Mouse (Mus musculus) lung, embryonic 15.5 days (tissue): Measurements from ENCODE around the gene Trim33. TPM values are rescaled to one million over a fixed set of nuclear protein-coding genes. Genes with fewer than 3 reads are reported as not detected.

ENCODE experiments used
- ATAC-seq: fragments of 200-750 bp; cut with Nextera tagmentation; 2 replicates; pipeline ENCODE4 v1.8.0; 2017; ENCODE audit warnings: moderate number of reproducible peaks, borderline replicate concordance; ENCODE audit not compliant: low FRiP score, low TSS enrichment; ENCODE audit errors: extremely low read depth
- H3K27ac ChIP-seq: fragments of 300-500 bp; sonication (generic); 2 replicates; pipeline ENCODE4 v1.5.1; 2015; ENCODE audit warnings: moderate library complexity, mild to moderate bottlenecking, inconsistent platforms
- H3K27me3 ChIP-seq: fragments of 300-500 bp; sonication (generic); 2 replicates; pipeline ENCODE4 v1.6.1; 2015; ENCODE audit warnings: inconsistent platforms
- H3K36me3 ChIP-seq: fragments of 300-500 bp; sonication (generic); 2 replicates; pipeline ENCODE4 v1.6.1; 2015; ENCODE audit warnings: inconsistent platforms
- H3K4me1 ChIP-seq: fragments of 300-500 bp; sonication (generic); 2 replicates; pipeline ENCODE4 v1.6.1; 2015; ENCODE audit warnings: inconsistent platforms
- H3K4me2 ChIP-seq: fragments of 300-500 bp; sonication (generic); 2 replicates; pipeline ENCODE4 v1.6.1; 2015; ENCODE audit warnings: inconsistent platforms, mild to moderate bottlenecking, moderate library complexity
- H3K4me3 ChIP-seq: fragments of 300-500 bp; sonication (generic); 2 replicates; pipeline ENCODE4 v1.5.1; 2015; ENCODE audit warnings: mild to moderate bottlenecking, inconsistent platforms
- H3K9ac ChIP-seq: fragments of 300-500 bp; sonication (generic); 2 replicates; pipeline ENCODE4 v1.6.1; 2015; ENCODE audit warnings: inconsistent platforms
- H3K9me3 ChIP-seq: fragments of 300-500 bp; sonication (generic); 2 replicates; pipeline ENCODE4 v1.6.1; 2016; ENCODE audit warnings: inconsistent platforms
- WGBS: fragments of 180-500 bp; shearing (Covaris S2); methylation state at CpG from one replicate; pipeline ENCODE4 v1.1.7; 2015; 5-methylcytosine and 5-hydroxymethylcytosine counted together
- polyA plus RNA-seq: library from polyadenylated mRNA; unstranded; fragments of >200 nt; fragmentation: Nextera tagmentation; extraction: Ambion mirVana; gene quantifications from 2 replicates; pipeline ENCODE4 v1.2.1, GENCODE M21; 2015

Gene Trim33
- polyA plus RNA-seq, 1 experiment from 2014 or later = 22.9 TPM

GRCm38 (mm10) chr3:103384949-103385348 lies 105.9 kb downstream of the Trim33 start:
- H3K4me2 ChIP-seq = no peak overlapping the region
- no peak for ATAC-seq
- no peaks in the 10 kb centered on the region for H3K9me3 ChIP-seq
- H3K4me1 ChIP-seq = peaks cover 9% of the 10 kb centered on the region; the same call in 1 of the 2 replicates
- no peak overlapping the region for H3K9ac ChIP-seq
- no peak overlapping the region for H3K4me3 ChIP-seq
- no peaks in the 10 kb centered on the region for H3K36me3 ChIP-seq
- H3K27ac ChIP-seq = no peak overlapping the region
- no peaks in the 10 kb centered on the region for H3K27me3 ChIP-seq
- WGBS = 56% methylated on average over 5 of the region's 5 CpGs

DNA sequence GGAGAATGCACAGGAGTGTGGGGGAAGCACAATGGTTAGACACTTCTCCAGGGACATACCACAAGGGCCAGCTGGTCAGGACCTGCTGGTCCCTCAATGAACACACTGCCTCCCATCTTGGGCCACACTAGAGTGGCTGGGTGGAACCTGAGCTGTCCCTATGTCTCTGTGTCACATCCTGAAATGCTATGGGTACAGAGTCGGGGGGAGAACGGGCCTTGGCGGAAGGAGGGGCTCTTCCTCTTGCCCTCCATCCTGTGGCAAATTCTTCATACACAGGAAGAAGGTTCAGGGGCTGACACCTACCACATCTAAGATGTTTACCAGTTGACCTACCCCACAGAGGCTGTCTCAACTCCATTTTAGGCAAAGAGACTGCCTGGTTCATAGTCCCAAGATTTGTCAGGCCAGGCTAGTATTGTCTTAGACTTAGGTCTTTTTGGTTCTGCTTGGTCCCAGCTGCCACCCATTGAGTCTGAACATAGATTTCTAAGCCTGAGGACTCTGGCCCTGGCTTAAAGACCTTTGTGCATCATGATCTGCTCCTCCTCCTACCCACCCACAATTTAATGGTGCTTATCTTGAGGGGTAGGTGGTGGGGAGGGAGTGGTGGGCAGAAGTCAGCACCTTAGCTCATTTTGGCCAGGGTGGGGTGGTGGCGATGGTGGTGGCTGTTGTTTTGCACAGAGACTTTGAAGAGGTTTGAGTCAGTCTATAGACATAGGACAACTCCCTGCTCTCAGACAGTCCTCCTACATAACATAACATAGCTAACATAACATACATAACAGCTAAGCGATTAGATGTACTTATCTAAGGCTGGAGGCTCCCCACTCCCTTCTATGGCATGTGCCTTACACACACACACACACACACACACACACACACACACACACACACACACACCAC lies 106.5 kb downstream of the Trim33 start:
- WGBS = 76% methylated on average over 5 of the region's 5 CpGs
- H3K4me1 ChIP-seq = peaks cover 9% of the 10 kb centered on the region; the same call in 1 of the 2 replicates
- no peaks in the 10 kb centered on the region for H3K9me3 ChIP-seq
- no peaks in the 10 kb centered on the region for H3K36me3 ChIP-seq
- no peaks in the 10 kb centered on the region for H3K27me3 ChIP-seq
- peak; percentile 37 for ATAC-seq
- no peak overlapping the region for H3K9ac ChIP-seq
- H3K4me3 ChIP-seq = no peak overlapping the region
- H3K4me2 ChIP-seq = no peak overlapping the region
- H3K27ac ChIP-seq = no peak overlapping the region

DNA sequence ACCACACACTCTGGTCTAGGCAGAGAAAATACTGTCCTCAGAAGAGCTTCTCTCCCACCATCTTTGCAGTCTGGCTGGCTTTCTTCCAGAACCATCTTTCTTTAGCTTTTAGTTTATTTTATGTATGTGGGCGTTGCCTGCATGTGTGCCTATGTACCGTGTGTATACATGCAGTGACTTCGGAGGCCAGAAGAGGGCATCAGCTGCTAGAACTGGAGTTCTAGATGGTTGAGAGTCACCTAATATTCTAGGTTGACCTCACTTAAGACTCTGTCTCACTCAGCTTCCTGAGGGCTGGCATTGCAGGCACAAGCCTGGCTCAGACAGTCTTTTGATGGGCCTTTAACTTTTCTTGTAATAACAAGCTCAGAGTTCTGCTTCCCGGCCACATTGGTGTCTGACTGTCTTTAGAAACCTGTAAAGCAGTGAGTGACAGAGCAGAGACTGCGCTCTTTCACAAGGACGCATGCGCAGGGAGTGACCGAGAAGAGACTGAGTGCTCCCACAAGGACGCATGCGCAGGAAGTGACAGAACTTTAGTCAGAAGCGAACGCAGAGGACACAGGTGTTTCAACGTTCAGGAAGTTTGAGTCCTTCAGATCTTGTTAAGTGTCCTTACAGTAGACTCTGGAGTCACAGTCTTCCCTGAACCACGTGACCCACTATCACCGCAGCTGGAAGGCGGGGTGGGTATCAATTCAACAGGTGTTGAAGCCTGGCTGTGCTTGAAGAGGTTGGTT lies 107.4 kb downstream of the Trim33 start:
- H3K27ac ChIP-seq = no peak overlapping the region
- no peak overlapping the region for H3K4me3 ChIP-seq
- 76% methylated on average over 16 of the region's 16 CpGs for WGBS
- H3K36me3 ChIP-seq = no peaks in the 10 kb centered on the region
- ATAC-seq = peak; percentile 19; the same call in 1 of the 2 replicates
- no peak overlapping the region for H3K9ac ChIP-seq
- H3K27me3 ChIP-seq = no peaks in the 10 kb centered on the region
- H3K4me1 ChIP-seq = peaks cover 9% of the 10 kb centered on the region; the same call in 1 of the 2 replicates
- H3K4me2 ChIP-seq = no peak overlapping the region
- no peaks in the 10 kb centered on the region for H3K9me3 ChIP-seq

DNA sequence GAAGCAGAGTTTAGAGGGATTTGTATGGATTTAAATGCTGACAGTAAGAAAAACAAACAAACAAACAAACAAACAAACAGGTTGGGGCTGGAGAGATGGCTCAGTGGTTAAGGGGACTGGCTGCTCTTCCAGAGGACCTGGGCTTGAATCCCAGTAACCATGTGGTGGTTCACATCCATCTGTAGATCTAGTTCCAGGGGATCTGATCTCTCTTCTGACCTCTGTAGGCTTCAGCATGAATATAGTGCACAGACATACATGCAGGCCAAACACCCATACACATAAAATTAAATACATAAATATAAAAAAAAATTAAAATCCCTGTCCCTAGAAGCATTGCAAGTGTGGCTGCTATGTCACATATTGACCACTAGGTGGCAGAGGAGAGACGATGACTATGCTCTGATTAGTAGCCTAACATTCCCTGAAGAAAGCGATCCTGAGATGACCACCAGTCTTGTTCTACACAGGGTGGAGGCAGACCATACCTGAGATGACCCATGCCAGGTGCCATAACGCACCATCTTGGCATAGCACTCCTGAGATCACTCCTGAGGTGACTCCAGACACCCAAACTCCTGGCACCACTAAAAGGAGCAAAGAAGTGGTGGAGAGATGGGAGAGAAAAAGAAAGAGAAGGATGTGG lies 113.6 kb downstream of the Trim33 start:
- Histone ChIP-seq H3K27me3 (no peaks in the 10 kb centered on the region), H3K4me2 (no peak overlapping the region), H3K9ac (no peak overlapping the region), H3K27ac (no peak overlapping the region), H3K4me3 (no peak overlapping the region), H3K36me3 (no peaks in the 10 kb centered on the region), H3K9me3 (no peaks in the 10 kb centered on the region), H3K4me1 (peaks cover 2% of the 10 kb centered on the region; the same call in 1 of the 2 replicates)
- 2% methylated on average over 3 of the region's 3 CpGs for WGBS
- peak; percentile 72 for ATAC-seq

DNA sequence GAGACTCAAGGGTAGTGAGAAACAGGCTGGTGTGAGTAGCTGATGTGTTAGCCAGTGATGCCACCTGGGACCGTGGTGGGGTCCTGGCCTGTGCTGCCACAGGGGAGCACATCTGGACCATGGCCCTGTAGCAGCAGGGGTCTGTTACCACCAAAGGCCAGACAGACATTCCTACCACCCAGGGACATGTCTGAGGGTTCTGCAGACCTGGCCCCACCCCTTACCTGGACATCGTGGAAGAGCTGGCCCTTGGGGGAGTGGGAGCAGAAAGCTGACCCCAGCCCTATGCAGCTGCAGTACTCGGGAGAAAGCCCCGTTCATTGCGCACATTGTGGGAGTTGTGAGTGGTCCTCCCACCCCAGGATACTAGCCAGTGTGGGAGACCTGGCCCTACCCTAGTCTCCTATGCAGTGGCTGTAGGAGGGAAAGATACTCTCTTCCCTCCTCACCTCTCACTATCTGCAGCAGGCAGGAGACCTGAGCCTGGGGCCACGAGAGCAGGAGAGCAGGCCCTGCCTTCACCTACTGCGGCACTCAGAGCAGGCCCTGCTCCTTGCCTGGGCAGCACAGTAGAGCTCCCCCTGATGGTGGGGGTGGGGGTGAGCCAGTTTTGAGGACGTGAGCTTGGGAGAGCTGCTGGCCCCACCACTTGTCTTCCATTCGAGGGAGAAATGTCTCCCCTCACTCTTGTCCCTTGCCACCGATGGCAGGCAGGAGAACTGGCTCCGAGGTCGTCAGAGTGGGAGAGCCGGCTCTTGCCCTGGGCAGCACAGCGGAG lies 114.4 kb downstream of the Trim33 start:
- no peak overlapping the region for H3K27ac ChIP-seq
- 73% methylated on average over 14 of the region's 14 CpGs for WGBS
- peak; percentile 40; the same call in 1 of the 2 replicates for ATAC-seq
- no peak overlapping the region for H3K4me3 ChIP-seq
- no peak overlapping the region for H3K4me2 ChIP-seq
- H3K9me3 ChIP-seq = no peaks in the 10 kb centered on the region
- H3K9ac ChIP-seq = no peak overlapping the region
- H3K4me1 ChIP-seq = peaks cover 2% of the 10 kb centered on the region; the same call in 1 of the 2 replicates
- no peaks in the 10 kb centered on the region for H3K27me3 ChIP-seq
- no peaks in the 10 kb centered on the region for H3K36me3 ChIP-seq

DNA sequence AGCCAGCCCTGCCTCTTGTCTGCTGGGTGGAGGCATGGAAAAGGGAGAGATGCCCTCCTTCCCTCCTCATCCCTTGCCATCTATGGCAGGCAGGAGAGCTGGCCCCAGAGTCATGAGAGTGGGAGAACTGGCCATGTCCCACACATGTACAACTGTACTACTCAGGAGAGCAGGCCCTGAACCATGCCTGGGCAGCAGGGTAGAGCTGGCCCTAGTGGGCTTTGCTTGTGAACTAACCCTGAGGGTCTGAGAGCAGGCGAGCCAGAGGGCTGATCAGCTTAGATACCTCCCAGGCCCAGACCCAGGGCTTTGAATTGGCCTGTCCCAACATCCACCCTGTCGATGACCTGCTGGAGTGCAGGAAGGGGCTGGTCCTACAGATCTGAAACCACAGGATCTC lies 115.0 kb downstream of the Trim33 start:
- H3K9ac ChIP-seq = no peak overlapping the region
- no peak overlapping the region for H3K4me3 ChIP-seq
- no peak overlapping the region for H3K4me2 ChIP-seq
- ATAC-seq = no peak
- no peak overlapping the region for H3K27ac ChIP-seq
- WGBS = 81% methylated on average over 2 of the region's 2 CpGs
- H3K27me3 ChIP-seq = no peaks in the 10 kb centered on the region
- no peaks in the 10 kb centered on the region for H3K36me3 ChIP-seq
- H3K4me1 ChIP-seq = peaks cover 2% of the 10 kb centered on the region; the same call in 1 of the 2 replicates
- no peaks in the 10 kb centered on the region for H3K9me3 ChIP-seq

GRCm38 (mm10) chr3:103397523-103397922 lies 118.4 kb downstream of the Trim33 start:
- H3K9me3 ChIP-seq = no peaks in the 10 kb centered on the region
- no peaks in the 10 kb centered on the region for H3K36me3 ChIP-seq
- H3K4me3 ChIP-seq = no peak overlapping the region
- no peak overlapping the region for H3K27ac ChIP-seq
- no peak for ATAC-seq
- H3K9ac ChIP-seq = no peak overlapping the region
- 59% methylated on average over 3 of the region's 3 CpGs for WGBS
- H3K4me1 ChIP-seq = peaks cover 2% of the 10 kb centered on the region; the same call in 1 of the 2 replicates
- no peak overlapping the region for H3K4me2 ChIP-seq
- H3K27me3 ChIP-seq = no peaks in the 10 kb centered on the region

DNA sequence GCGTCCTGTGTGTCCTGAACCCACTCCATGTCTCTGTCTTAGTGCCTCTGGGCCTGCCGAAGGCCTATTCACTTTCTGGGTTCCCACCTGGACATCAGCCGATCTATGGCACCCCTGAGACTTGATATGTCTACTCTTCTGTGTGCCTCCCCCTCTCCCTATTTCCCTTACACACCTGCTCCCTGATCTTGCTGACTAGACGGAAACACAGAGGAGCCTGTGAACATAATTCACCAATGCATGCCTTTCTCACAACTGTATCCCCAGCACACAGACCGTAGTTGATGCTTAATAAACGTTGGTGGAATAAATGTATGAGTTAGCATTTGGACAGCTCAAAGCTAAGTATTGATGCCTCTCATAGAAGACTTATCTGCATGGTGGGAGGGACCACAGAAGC lies 121.7 kb downstream of the Trim33 start:
- H3K9me3 ChIP-seq = no peaks in the 10 kb centered on the region
- H3K27ac ChIP-seq = no peak overlapping the region
- H3K4me1 ChIP-seq = no peaks in the 10 kb centered on the region
- H3K9ac ChIP-seq = no peak overlapping the region
- H3K36me3 ChIP-seq = no peaks in the 10 kb centered on the region
- H3K27me3 ChIP-seq = no peaks in the 10 kb centered on the region
- no peak for ATAC-seq
- H3K4me3 ChIP-seq = no peak overlapping the region
- WGBS = 81% methylated on average over 6 of the region's 6 CpGs
- no peak overlapping the region for H3K4me2 ChIP-seq

- WGBS = 46% methylated on average over 17 of the region's 17 CpGs
- H3K4me3 ChIP-seq = no peak overlapping the region
Observed at GRCm38 (mm10) chr3:103401342-103402098, 122.4 kb downstream of the Trim33 start.

GRCm38 (mm10) chr3:103402212-103402611 lies 123.1 kb downstream of the Trim33 start:
- Histone ChIP-seq H3K4me1 (peaks cover 12% of the 10 kb centered on the region), H3K4me3 (no peak overlapping the region), H3K9me3 (no peaks in the 10 kb centered on the region), H3K9ac (no peak overlapping the region), H3K4me2 (no peak overlapping the region), H3K36me3 (no peaks in the 10 kb centered on the region), H3K27me3 (no peaks in the 10 kb centered on the region), H3K27ac (no peak overlapping the region)
- no peak for ATAC-seq
- WGBS = 63% methylated on average over 10 of the region's 10 CpGs

More at GRCm38 (mm10) chr3:103401342-103402098, 122.4 kb downstream of the Trim33 start:
- Histone ChIP-seq H3K4me1 (peaks cover 6% of the 10 kb centered on the region), H3K4me2 (no peak overlapping the region), H3K9ac (no peak overlapping the region), H3K9me3 (no peaks in the 10 kb centered on the region), H3K27ac (no peak overlapping the region), H3K27me3 (no peaks in the 10 kb centered on the region), H3K36me3 (no peaks in the 10 kb centered on the region)
- no peak for ATAC-seq
